Mouse (Mus musculus) macrophage (primary cell): ENCODE data around the gene Scamp5. TPM values are rescaled to one million over a fixed set of nuclear protein-coding genes. Genes with fewer than 3 reads are reported as not detected.
A peak's percentile ranks its signal among the peaks of the same experiment; 100 is the strongest.

ENCODE experiments used
- H3K27ac ChIP-seq: fragments of 350-480 bp; formaldehyde crosslinking; 2 replicates; pipeline ENCODE4 v1.9.0; 2021
- H3K36me3 ChIP-seq: fragments of 350-480 bp; formaldehyde crosslinking; 2 replicates; pipeline ENCODE4 v1.9.0; 2021; ENCODE audit errors: inconsistent target
- H3K4me3 ChIP-seq: fragments of 350-480 bp; formaldehyde crosslinking; 2 replicates; pipeline ENCODE4 v1.9.0; 2021; ENCODE audit errors: inconsistent target
- H3K79me2 ChIP-seq: fragments of 350-480 bp; formaldehyde crosslinking; 2 replicates; pipeline ENCODE4 v1.9.0; 2021; ENCODE audit errors: inconsistent target
- WGBS: methylation state at CpG from one replicate; pipeline ENCODE4 v1.1.7; 2026; ENCODE audit warnings: inconsistent platforms; ENCODE audit not compliant: missing documents; 5-methylcytosine and 5-hydroxymethylcytosine counted together
- polyA plus RNA-seq: library from polyadenylated mRNA; stranded (reverse); fragments of 250-400 nt; gene quantifications from 3 replicates; pipeline ENCODE4 v1.2.4, GENCODE M21; 2018; ENCODE audit warnings: inconsistent platforms
- total RNA-seq, 78 experiments: library from RNA; depleted of rRNA; stranded (reverse); fragments of 250-400 nt; gene quantifications; 1 replicate in 9 of 78; 2 replicates in 24 of 78; 3 replicates in 43 of 78; 4 replicates in 2 of 78; pipeline ENCODE4 v1.2.4; 2018; ENCODE audit warnings: inconsistent platforms in 56 of 78

Gene Scamp5
- total RNA-seq (2018; cell fraction: chromatin; rRNA removed) = 100 to 1,000 TPM in 1 of 26 experiments, 10 to 100 TPM in 23, 1 to 10 TPM in 2; 5.5 to 108 (median 48.1) TPM
- 10 to 100 TPM; 42.6 to 99.3 (median 67.3) TPM for total RNA-seq (2018; cell fraction: cytosol; rRNA removed)
- total RNA-seq (2018; cell fraction: nucleus; rRNA removed) = 100 to 1,000 TPM in 5 of 26 experiments, 10 to 100 TPM in 21; 15.0 to 148 (median 62.4) TPM
- polyA plus RNA-seq = 64.9 to 120 TPM (median 72.8 TPM) in 3 replicates

DNA sequence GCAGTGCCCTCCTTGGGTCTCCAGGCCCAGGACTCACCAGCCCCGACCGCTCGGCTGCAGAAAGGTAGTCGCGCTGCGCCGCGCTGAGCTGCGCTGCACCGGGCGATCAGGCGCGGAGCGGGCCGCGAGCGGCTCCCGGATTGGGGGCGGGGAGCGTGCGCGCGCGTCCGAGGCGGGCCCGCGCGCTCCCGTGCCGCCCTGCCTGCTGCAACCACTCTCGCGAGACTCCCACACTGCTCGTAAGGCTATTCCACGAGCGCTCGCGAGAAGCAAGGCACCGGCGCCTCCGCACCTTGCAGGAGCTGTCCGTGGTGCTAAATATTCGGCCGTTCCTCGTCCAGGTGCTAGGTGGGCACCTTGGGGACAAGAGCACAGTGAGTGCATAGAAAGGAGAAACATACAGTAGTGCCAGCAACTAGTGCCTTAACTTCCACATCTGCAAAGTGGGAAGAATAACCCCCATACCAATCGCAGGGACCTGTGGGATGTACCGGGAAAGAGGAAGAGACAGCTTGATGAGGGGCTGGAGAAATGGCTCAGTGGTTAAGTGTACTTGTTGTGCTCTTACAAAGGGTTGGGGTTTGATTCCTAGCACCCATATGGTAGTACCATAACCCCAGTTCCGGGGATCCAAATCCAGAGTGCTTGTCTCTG lies at the start of gene Scamp5:
Gene Scamp5 (minus strand): TSS at position 165 of the 654 bp plus-strand sequence.
- Histone ChIP-seq H3K27ac (peak within 1 kb of the TSS; percentile 85), H3K79me2 (peaks cover 40% of the 10 kb centered on the region), H3K4me3 (peak within 1 kb of the TSS; percentile 90), H3K36me3 (0 out of 2 replicates have a peak, but pooled peaks cover 5% of the 10 kb centered on the region)
- 2% methylated on average over 48 of the region's 48 CpGs for WGBS

DNA sequence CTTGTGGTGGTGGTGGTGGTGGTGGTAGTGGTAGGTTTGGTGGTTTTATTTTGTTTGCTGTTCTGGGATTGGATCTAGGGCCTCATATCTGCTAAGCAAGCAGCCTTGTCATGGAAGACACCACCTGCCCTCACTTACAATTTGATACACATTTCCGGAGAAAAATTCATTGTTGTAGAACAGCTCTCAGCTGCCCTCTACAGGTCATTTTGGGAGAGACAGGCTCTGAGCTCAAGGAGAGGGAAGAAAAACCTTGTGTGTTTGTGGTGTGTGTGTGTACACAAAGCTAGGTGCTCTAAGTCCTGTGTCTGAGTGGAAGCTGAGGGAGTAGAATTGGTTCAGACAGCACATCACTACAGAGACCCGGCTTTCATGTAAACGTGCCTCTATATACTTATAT lies 49.3 kb upstream of the Scamp5 start:
- Histone ChIP-seq H3K79me2 (peaks cover 8% of the 10 kb centered on the region), H3K4me3 (no peak overlapping the region), H3K27ac (no peak overlapping the region), H3K36me3 (no peaks in the 10 kb centered on the region)
- 13% methylated on average over 3 of the region's 3 CpGs for WGBS

DNA sequence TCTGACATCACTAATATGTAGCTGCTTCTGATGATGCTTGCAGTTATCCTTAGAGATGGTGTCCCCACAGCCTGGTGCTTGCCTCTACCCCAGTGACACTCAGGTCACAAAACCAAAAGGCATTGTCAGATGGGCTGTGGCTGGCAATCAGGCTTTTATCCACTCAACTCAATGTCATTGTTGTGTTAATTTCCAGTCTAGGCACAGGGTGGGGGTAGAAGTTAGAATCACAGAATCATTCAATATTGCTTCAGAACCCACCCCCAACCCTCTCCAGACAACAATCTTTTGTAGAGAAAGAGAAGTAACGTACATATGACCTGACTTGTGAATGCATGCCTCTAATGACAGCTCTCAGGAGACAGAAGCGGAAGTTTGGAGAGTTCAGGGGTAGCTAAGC lies 42.7 kb upstream of the Scamp5 start:
- no peaks in the 10 kb centered on the region for H3K79me2 ChIP-seq
- H3K4me3 ChIP-seq = no peak overlapping the region
- no peaks in the 10 kb centered on the region for H3K36me3 ChIP-seq
- no peak overlapping the region for H3K27ac ChIP-seq
- WGBS = 75% methylated on average over 2 of the region's 2 CpGs

DNA sequence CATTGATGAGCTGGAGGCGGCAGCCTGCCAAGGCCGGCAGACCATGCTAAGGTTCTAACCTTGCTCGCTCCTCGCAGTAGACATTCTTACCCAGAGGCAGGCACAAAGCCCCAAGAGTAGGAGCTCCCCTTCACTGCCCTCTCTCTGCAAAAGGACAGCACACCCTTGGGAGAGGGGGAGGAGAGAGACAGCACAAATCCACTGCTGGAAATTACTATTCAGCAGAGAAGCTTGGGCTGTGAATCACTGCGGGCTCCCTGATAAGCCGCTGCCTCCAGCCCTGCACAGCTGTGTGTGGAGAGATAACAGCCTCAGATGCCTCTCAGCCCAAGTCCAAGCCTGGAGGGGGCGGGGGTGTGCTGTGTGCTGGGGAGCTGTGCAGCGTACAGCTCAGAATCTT lies 37.8 kb upstream of the Scamp5 start:
- 15% methylated on average over 8 of the region's 8 CpGs for WGBS
- Histone ChIP-seq H3K36me3 (no peaks in the 10 kb centered on the region), H3K4me3 (no peak overlapping the region), H3K27ac (no peak overlapping the region), H3K79me2 (no peaks in the 10 kb centered on the region)

- Histone ChIP-seq H3K27ac (no peak overlapping the region), H3K79me2 (no peaks in the 10 kb centered on the region), H3K4me3 (no peak overlapping the region), H3K36me3 (no peaks in the 10 kb centered on the region)
- 61% methylated on average over 10 of the region's 10 CpGs for WGBS
These were observed 37.0 kb upstream of the Scamp5 start for GRCm38 (mm10) chr9:57504891-57505290.

DNA sequence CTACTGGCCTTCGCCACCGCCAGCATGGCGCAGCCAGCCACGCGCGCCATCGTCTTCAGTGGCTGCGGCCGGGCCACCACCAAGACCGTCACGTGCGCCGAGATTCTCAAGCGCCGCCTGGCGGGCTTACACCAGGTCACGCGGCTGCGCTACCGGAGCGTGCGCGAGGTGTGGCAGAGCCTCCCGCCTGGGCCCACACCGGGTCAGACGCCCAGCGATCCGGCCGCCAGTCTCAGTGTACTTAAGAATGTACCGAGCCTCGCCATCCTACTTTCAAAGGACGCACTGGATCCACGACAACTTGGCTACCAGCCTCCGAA lies 36.5 kb upstream of the Scamp5 start:
- Histone ChIP-seq H3K4me3 (no peak overlapping the region), H3K36me3 (no peaks in the 10 kb centered on the region), H3K79me2 (no peaks in the 10 kb centered on the region), H3K27ac (no peak overlapping the region)
- WGBS = 5% methylated on average over 34 of the region's 34 CpGs

DNA sequence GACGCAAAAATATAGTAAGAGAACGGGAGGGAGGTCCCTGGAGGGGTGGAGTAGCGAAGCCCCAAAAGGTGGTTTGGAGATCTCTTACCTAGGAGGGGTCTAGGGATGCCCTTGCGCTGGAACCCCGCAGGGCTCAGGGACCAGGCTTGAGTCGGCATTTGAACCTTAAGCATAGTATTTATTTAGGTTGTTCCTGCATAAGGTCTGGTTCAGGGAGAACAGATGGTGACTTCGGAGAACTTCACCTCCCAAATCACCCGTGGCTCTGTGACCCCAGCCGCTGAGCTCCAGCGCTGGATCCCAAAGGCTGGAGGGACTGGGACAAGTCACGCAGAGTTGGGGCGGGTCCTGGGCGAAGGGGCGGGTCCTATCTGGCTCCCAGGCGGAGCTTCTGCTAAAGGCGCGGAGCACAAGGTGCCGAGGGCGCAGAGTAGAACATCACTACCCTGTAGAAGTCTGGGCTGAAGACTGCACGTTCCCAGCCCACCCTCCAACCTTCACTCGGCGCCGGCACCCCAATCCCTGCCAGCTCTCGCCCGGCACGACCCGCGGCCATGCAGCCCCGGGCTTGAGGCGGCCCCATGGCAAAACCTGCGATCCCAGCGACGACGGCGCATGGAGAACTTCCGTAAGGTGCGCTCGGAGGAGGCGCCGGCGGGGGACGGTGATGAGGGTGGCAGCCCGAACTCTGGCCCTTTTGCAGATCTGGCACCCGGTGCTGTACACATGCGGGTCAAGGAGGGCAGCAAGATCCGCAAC lies 35.9 kb upstream of the Scamp5 start, which contains the start of gene Rpp25:
Gene Rpp25 (plus strand): TSS at position 405 of the 759 bp plus-strand sequence.
- no peaks in the 10 kb centered on the region for H3K79me2 ChIP-seq
- 2% methylated on average over 46 of the region's 46 CpGs for WGBS
- no peak within 1 kb of the TSS for H3K27ac ChIP-seq
- no peaks in the 10 kb centered on the region for H3K36me3 ChIP-seq
- no peak within 1 kb of the TSS for H3K4me3 ChIP-seq

DNA sequence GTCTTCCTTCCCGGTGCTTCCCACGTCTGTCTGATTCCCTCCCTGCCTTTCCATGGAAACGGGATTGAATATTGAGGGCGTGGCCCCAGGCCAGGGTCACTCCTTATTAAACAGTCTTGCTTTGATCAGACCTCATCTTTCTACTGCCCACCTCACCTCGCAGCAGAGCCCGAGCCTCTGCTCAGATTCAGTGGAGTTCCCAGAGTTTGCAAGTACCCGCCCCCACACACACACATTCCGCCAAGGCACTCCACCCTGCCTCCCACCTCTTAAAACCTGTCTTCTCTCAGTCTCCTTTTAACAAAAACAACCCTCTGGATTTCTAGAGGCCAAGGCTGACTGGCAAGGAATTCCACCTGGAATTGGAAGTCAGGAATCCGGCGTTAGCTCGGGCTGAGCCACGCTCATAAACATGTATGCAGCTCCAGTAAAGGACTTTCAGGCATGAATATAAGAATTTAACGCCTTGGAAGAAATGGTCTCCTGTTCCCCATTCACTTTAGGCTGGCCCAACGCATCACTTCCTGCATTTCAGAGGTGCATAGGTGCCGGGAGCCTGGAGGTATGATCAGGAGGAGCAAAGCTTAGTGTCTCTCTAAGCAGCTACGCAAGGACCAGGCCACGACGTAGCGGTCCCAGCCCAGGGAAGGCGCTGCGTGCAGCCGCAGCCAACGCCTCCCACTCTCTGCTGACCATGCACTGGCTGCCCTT lies 35.2 kb upstream of the Scamp5 start:
- H3K27ac ChIP-seq = no peak overlapping the region
- no peaks in the 10 kb centered on the region for H3K79me2 ChIP-seq
- H3K4me3 ChIP-seq = no peak overlapping the region
- no peaks in the 10 kb centered on the region for H3K36me3 ChIP-seq
- WGBS = 16% methylated on average over 23 of the region's 23 CpGs

DNA sequence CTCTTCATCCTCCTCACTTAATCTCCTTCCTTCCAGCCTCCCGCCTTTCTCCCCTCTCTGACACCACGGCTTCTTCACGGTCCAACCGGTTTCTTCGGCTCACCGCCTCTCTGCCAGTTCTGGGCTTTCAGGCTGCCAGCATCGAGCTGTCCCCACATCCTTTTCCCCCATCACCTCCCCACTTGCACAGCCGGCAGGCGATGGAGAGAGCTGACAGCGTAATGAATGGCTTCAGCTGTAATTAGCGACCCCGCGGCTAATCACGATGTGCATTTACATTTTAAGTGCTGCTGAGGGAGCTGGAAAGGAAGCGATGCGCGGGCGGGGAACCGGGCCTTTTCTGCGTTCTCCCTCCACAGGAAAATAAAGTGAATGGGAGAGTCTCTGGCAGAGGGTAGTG lies 34.0 kb upstream of the Scamp5 start:
- H3K4me3 ChIP-seq = no peak overlapping the region
- no peaks in the 10 kb centered on the region for H3K79me2 ChIP-seq
- H3K27ac ChIP-seq = no peak overlapping the region
- H3K36me3 ChIP-seq = no peaks in the 10 kb centered on the region
- 5% methylated on average over 20 of the region's 20 CpGs for WGBS

- Histone ChIP-seq H3K36me3 (no peaks in the 10 kb centered on the region), H3K4me3 (no peak overlapping the region), H3K79me2 (no peaks in the 10 kb centered on the region), H3K27ac (no peak overlapping the region)
- 21% methylated on average over 12 of the region's 13 CpGs for WGBS
These were observed 33.6 kb upstream of the Scamp5 start for GRCm38 (mm10) chr9:57501452-57501851.

DNA sequence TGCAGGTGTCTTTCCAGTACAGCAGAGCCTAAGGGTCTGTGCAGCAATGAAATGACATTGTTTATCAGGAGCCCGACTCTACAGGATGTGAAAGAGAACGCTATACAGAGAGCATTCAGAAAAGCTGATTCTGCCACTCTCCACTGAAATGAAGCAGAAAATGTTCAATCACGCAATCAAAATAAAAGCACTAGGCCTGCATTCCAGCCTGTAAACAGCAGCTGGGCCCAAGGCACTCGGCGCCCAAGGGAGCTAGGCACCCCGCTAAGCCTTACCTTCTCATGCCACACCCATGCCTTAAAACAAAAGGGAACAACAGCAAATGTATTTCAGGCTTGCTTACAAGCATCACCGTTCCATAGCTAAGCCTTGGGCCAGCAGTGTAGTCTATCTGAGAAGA lies 30.7 kb upstream of the Scamp5 start:
- no peaks in the 10 kb centered on the region for H3K36me3 ChIP-seq
- 86% methylated on average over 7 of the region's 7 CpGs for WGBS
- no peak overlapping the region for H3K27ac ChIP-seq
- no peak overlapping the region for H3K4me3 ChIP-seq
- no peaks in the 10 kb centered on the region for H3K79me2 ChIP-seq

DNA sequence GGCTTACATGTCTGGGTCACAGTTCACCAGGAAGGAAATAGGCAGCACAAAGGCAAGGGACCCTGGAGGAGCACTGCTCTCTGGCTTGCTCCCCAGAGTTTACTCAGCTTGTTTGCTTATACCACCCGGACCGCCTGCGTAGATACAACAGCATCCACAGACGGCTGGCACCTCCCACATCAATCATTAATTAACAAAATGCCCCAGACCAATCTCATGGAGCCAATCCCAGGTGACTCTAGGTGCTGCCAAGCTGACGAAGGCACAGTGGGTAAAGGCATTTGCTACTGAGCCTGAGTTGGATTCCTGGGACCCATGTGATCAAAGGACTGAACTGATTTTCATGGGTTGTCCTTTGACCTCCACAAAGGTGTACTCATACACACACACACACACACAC lies 29.4 kb upstream of the Scamp5 start:
- Histone ChIP-seq H3K4me3 (no peak overlapping the region), H3K79me2 (no peaks in the 10 kb centered on the region), H3K36me3 (no peaks in the 10 kb centered on the region), H3K27ac (no peak overlapping the region)
- WGBS = 74% methylated on average over 5 of the region's 5 CpGs

DNA sequence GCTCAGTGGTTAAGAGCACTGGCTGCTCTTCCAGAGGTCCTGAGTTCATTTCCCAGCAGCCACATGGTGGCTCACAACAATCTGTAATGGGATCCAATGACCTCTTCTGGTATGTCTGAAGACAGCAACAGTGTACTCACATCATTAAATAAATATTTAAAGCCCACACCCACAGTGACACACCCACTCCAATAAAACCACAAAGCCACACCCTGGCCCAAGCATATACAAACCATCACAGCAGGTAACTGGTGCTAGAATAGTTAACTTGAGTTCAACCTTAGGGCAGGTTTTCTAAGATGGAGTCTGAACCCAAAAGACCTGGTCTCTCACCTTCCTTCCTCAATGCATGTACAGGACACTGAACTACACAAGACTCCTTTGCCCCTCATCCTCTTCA lies 27.1 kb upstream of the Scamp5 start:
- H3K36me3 ChIP-seq = no peaks in the 10 kb centered on the region
- H3K79me2 ChIP-seq = no peaks in the 10 kb centered on the region
- H3K27ac ChIP-seq = no peak overlapping the region
- no peak overlapping the region for H3K4me3 ChIP-seq

DNA sequence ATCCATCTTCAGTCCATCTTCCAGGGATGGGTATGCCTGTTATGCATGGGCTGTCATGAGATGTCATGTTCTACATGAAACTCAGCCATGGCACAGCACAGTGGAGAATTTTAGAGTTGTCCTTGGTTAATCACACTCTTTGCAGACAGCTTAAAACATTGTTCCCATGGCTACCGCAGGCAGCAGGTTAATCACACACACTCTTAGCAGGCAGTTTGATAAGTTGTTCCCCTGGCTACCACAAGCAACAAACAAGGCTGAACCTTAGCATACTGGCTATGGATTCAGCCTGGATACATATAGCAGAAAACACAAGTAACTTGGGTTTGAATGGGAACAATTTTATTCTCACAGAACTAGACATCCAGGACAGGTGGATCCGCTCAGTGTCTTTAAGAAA lies 25.7 kb upstream of the Scamp5 start:
- Histone ChIP-seq H3K79me2 (no peaks in the 10 kb centered on the region), H3K36me3 (no peaks in the 10 kb centered on the region), H3K27ac (no peak overlapping the region), H3K4me3 (no peak overlapping the region)
- WGBS = 100% methylated on average over 2 of the region's 2 CpGs

DNA sequence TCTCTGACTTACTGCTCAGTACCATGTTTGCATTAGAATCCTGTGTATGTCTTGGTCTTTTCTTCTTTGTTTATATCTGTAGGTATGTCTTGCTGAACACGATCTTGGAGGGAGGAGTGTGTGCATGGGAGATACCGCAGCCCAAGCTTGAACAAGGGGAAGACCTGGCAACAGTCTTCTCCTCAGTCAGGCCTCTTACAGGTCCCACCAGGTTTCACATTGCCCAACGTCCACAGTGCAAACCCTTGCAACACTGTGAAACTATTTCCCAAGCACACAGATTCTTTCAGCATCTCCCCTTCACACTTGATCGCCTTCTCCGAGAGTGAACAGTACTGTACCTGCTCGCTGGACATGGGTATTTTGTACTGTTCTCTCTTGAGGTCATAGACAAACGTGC lies 19.9 kb upstream of the Scamp5 start:
- Histone ChIP-seq H3K4me3 (no peak overlapping the region), H3K36me3 (no peaks in the 10 kb centered on the region)
- WGBS = 65% methylated on average over 7 of the region's 7 CpGs

More for the DNA sequence above, 19.9 kb upstream of the Scamp5 start:
- no peak overlapping the region for H3K27ac ChIP-seq
- H3K79me2 ChIP-seq = no peaks in the 10 kb centered on the region
